Mouse (Mus musculus): ENCODE data around the gene Sf3a2. TPM values are rescaled to one million over a fixed set of nuclear protein-coding genes. Genes with fewer than 3 reads are reported as not detected.
"Not testable (repeated sequence)": the region's sequence is repeated elsewhere in the genome, so short reads cannot be mapped to it uniquely, and the experiment has no call there.

Sf3a2 gene
- polyA plus RNA-seq, 1 experiment from 2014 or later = 51.3 TPM

DNA sequence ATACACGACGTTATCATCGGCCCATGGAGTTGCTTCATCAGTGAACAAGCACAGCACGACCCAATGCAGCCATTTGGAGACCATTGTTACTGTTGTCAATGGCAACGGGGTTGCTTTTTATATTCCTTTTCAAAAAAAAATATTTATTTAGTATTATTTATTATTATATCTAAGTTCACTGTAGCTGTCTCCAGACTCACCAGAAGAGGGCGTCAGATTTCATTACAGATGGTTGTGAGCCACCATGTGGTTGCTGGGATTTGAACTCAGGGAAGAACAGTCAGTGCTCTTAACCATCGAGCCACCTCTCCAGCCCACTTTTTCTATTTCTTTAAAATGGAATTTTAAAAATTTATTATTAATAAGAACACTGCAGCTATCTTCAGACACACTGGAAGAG lies 16.8 kb downstream of the Sf3a2 start:
- Histone ChIP-seq H3K36me3 (ENCODE audit: control insufficient read depth, insufficient read depth, low read length) (no peaks in the 10 kb centered on the region), H3K27ac (ENCODE audit: low read length) (no peak overlapping the region), H3K4me3 (replicated peaks; ENCODE audit: low read length) (no peak overlapping the region), H3K9ac (ENCODE audit: low read length) (no peak overlapping the region), H3K4me2 (ENCODE audit: low read depth, low read length) (no peak overlapping the region), H3K9me3 (replicated peaks; ENCODE audit: control insufficient read depth, low read length) (no peaks in the 10 kb centered on the region), H3K27me3 (ENCODE audit: control insufficient read depth, insufficient read depth, low read length) (peaks cover 3% of the 10 kb centered on the region; the same call in 1 of the 2 replicates), H3K4me1 (ENCODE audit: control insufficient read depth, insufficient read depth, low read length) (peaks cover 5% of the 10 kb centered on the region; the same call in 1 of the 2 replicates)
- 64% methylated on average over 7 of the region's 7 CpGs for WGBS
- no peak for ATAC-seq (ENCODE audit: insufficient read depth, low FRiP score)

DNA sequence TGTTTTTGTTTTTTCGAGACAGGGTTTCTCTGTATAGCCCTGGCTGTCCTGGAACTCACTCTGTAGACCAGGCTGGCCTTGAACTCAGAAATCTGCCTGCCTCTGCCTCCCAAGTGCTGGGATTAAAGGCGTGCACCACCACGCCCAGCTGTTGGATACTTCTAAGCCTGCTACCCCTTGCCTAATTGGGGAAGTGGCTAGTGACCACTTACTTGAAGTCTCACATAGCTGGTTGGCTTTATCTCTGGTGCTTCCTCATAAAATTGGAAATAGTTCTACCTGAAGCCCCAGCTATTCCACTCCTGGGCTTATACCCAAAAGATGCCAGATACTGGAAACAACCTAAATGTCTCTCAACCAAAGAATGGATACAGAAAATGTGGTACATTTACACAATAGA lies 18.3 kb downstream of the Sf3a2 start:
- WGBS = 70% methylated on average over 3 of the region's 3 CpGs
- H3K36me3 ChIP-seq (ENCODE audit: control insufficient read depth, insufficient read depth, low read length); H3K4me1 ChIP-seq (ENCODE audit: control insufficient read depth, insufficient read depth, low read length); H3K4me2 ChIP-seq (ENCODE audit: low read depth, low read length); H3K4me3 ChIP-seq (replicated peaks; ENCODE audit: low read length); H3K9ac ChIP-seq (ENCODE audit: low read length); ATAC-seq (ENCODE audit: insufficient read depth, low FRiP score); H3K9me3 ChIP-seq (replicated peaks; ENCODE audit: control insufficient read depth, low read length); H3K27ac ChIP-seq (ENCODE audit: low read length); H3K27me3 ChIP-seq (ENCODE audit: control insufficient read depth, insufficient read depth, low read length): not testable (repeated sequence)

DNA sequence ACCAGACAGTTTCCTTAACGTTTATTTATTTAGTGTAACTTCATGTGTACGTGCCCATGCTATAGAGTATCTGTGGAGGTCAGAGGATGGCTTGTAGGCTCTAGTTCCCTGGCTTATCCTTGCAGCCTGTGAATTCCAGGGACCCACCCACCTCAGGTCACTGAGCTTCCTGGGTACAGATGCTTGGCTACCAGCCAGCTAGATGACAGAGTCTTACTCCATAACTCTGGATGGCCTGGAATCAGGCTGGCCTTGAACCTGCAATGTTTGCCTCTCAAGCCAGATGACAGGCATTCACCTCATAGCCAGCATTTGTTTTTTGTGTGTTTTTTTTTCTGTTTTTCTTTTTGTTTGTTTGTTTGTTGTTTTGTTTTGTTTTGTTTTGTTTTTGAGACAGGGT lies 19.2 kb downstream of the Sf3a2 start:
- H3K27ac ChIP-seq (ENCODE audit: low read length) = no peak overlapping the region
- no peak overlapping the region for H3K4me2 ChIP-seq (ENCODE audit: low read depth, low read length)
- no peak overlapping the region for H3K9ac ChIP-seq (ENCODE audit: low read length)
- no peaks in the 10 kb centered on the region for H3K9me3 ChIP-seq (replicated peaks; ENCODE audit: control insufficient read depth, low read length)
- H3K27me3 ChIP-seq (ENCODE audit: control insufficient read depth, insufficient read depth, low read length) = no peaks in the 10 kb centered on the region
- no peak overlapping the region for H3K4me3 ChIP-seq (replicated peaks; ENCODE audit: low read length)
- no peaks in the 10 kb centered on the region for H3K4me1 ChIP-seq (ENCODE audit: control insufficient read depth, insufficient read depth, low read length)
- ATAC-seq (ENCODE audit: insufficient read depth, low FRiP score) = no peak
- WGBS = 53% methylated on average over 2 of the region's 2 CpGs
- no peaks in the 10 kb centered on the region for H3K36me3 ChIP-seq (ENCODE audit: control insufficient read depth, insufficient read depth, low read length)

DNA sequence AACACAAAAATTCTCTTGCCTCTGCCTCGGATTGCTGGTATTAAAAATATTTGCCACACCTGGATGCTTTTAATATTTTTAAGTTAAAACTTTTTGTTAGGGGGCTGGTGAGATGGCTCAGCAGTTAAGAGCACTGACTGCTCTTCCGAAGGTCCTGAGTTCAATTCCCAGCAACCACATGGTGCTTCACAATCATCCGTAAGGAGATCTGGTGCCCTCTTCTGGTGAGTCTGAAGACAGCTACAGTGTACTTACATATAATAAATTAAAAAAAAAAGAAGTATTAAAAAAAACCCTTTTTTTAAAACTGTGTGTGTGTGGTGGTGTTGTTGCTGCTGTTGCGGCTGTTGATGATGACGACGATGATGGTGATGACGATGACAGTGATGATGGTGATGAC lies 20.0 kb downstream of the Sf3a2 start:
- WGBS = 83% methylated on average over 7 of the region's 7 CpGs

DNA sequence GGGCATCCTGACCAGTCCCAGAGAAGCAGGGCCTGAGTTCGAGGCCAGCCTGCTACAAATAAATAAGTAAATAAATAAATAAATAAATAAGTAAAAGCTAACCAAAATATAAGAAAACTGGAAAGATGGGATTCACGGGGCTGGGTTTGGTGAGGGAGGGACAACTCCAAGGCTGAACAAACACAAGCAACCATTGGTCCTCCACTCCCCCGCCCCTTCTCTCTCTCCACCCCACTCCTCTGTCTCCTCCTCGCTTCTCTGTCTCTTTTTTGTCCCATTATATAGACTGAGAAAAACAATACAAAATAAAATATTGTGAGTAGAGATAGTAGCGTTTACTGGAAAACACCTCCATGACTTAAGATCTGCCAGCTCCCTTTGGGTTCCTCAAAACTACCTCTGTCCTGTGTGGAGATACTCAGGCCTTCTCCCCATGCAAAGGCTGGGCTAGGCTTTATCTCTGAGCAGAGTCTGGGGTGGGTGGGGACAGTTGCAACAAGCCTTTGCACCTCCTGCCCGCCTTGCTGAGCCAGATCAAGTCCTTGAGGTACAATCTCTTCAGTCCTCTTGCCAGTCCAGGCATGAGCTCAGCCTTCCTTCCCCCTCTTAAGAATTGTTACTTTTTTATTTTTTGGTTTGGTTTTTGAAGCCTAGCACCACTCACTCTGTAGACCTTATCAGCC lies 20.7 kb downstream of the Sf3a2 start:
- Histone ChIP-seq H3K4me2 (ENCODE audit: low read depth, low read length) (no peak overlapping the region), H3K9ac (ENCODE audit: low read length) (no peak overlapping the region), H3K4me3 (replicated peaks; ENCODE audit: low read length) (no peak overlapping the region), H3K9me3 (replicated peaks; ENCODE audit: control insufficient read depth, low read length) (no peaks in the 10 kb centered on the region), H3K27me3 (ENCODE audit: control insufficient read depth, insufficient read depth, low read length) (no peaks in the 10 kb centered on the region), H3K27ac (ENCODE audit: low read length) (peak overlapping the region; percentile 43; the same call in 1 of the 2 replicates), H3K36me3 (ENCODE audit: control insufficient read depth, insufficient read depth, low read length) (no peaks in the 10 kb centered on the region), H3K4me1 (ENCODE audit: control insufficient read depth, insufficient read depth, low read length) (no peaks in the 10 kb centered on the region)
- peak; percentile 74; the same call in 1 of the 2 replicates for ATAC-seq (ENCODE audit: insufficient read depth, low FRiP score)
- WGBS = 50% methylated on average over 6 of the region's 6 CpGs

More for the DNA sequence above, 20.0 kb downstream of the Sf3a2 start:
- not testable (repeated sequence) for H3K9me3 ChIP-seq (replicated peaks; ENCODE audit: control insufficient read depth, low read length); H3K4me2 ChIP-seq (ENCODE audit: low read depth, low read length); H3K36me3 ChIP-seq (ENCODE audit: control insufficient read depth, insufficient read depth, low read length); H3K9ac ChIP-seq (ENCODE audit: low read length); H3K27ac ChIP-seq (ENCODE audit: low read length); H3K4me1 ChIP-seq (ENCODE audit: control insufficient read depth, insufficient read depth, low read length); H3K27me3 ChIP-seq (ENCODE audit: control insufficient read depth, insufficient read depth, low read length); ATAC-seq (ENCODE audit: insufficient read depth, low FRiP score); H3K4me3 ChIP-seq (replicated peaks; ENCODE audit: low read length)

DNA sequence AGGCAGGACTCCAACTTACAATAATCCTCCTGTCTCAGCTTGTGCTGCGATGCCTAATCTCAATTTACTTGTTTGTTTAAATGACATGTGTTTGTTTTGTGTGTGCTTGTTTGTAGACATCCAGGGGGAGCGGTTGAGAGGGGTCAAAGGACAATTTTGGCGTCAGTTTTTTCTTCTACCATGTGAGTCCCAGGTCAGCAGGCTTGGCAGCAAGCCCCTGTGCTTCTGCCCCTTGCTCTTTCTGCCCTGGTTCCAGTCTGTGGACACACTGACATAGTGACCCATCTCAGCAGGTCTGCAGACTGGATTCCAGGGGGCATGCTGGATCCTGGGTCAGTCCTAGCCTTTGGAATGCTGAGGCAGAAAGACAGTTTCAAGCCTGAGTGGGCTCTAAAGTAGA lies 21.4 kb downstream of the Sf3a2 start:
- no peaks in the 10 kb centered on the region for H3K9me3 ChIP-seq (replicated peaks; ENCODE audit: control insufficient read depth, low read length)
- H3K4me3 ChIP-seq (replicated peaks; ENCODE audit: low read length) = no peak overlapping the region
- H3K27me3 ChIP-seq (ENCODE audit: control insufficient read depth, insufficient read depth, low read length) = no peaks in the 10 kb centered on the region
- 32% methylated on average over 3 of the region's 3 CpGs for whole genome bisulfite sequencing
- H3K36me3 ChIP-seq (ENCODE audit: control insufficient read depth, insufficient read depth, low read length) = no peaks in the 10 kb centered on the region
- H3K9ac ChIP-seq (ENCODE audit: low read length) = no peak overlapping the region; the same call in 1 of the 2 replicates
- no peak for ATAC-seq (ENCODE audit: insufficient read depth, low FRiP score)
- H3K4me2 ChIP-seq (ENCODE audit: low read depth, low read length) = no peak overlapping the region
- peak overlapping the region; percentile 43 for H3K27ac ChIP-seq (ENCODE audit: low read length)
- H3K4me1 ChIP-seq (ENCODE audit: control insufficient read depth, insufficient read depth, low read length) = no peaks in the 10 kb centered on the region

DNA sequence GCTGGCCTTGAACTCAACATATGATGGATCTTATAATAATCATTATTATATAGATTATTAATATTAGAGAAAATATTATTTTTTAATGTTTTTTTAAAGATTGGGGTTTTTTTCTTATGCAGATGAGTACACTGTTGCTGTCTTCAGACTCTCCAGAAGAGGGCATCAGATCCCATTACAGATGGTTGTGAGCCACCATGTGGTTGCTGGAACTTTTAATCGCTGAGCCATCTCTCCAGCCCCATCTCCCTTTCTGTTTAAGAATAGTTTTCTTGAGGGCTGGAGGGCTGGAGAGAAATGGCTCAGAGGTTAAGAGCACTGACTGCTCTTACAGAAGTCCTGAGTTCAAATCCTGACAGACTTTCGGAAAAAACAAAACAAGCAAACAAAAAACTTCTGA lies 24.0 kb downstream of the Sf3a2 start:
- no peak overlapping the region for H3K9ac ChIP-seq (ENCODE audit: low read length)
- WGBS = 48% methylated on average over 2 of the region's 2 CpGs

DNA sequence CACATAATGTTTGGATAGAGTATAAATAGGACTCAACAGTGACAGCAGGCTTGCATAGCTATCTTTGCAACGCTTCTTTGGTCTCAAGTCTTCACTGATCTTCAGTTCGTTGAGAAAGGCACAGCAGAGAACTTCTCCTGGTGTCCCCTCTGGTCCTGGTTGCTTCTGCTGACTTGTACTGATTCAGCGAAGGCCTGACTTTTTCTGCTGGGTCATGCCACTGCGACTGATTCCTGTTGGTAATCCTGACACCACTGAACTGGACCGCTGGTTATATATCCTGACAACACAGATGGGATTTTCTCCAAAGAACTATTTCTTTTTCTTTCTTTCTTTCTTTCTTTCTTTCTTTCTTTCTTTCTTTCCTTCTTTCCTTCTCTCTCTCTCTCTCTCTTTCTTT lies 24.5 kb downstream of the Sf3a2 start:
- Histone ChIP-seq H3K4me3 (replicated peaks; ENCODE audit: low read length) (no peak overlapping the region), H3K27me3 (ENCODE audit: control insufficient read depth, insufficient read depth, low read length) (no peaks in the 10 kb centered on the region), H3K9me3 (replicated peaks; ENCODE audit: control insufficient read depth, low read length) (no peaks in the 10 kb centered on the region), H3K36me3 (ENCODE audit: control insufficient read depth, insufficient read depth, low read length) (no peaks in the 10 kb centered on the region), H3K4me2 (ENCODE audit: low read depth, low read length) (no peak overlapping the region), H3K4me1 (ENCODE audit: control insufficient read depth, insufficient read depth, low read length) (peaks cover 4% of the 10 kb centered on the region; the same call in 1 of the 2 replicates), H3K9ac (ENCODE audit: low read length) (no peak overlapping the region), H3K27ac (ENCODE audit: low read length) (no peak overlapping the region)
- no peak for ATAC-seq (ENCODE audit: insufficient read depth, low FRiP score)
- 89% methylated on average over 5 of the region's 5 CpGs for WGBS

More for the DNA sequence above, 24.0 kb downstream of the Sf3a2 start:
- peaks cover 4% of the 10 kb centered on the region; the same call in 1 of the 2 replicates for H3K4me1 ChIP-seq (ENCODE audit: control insufficient read depth, insufficient read depth, low read length)
- no peak overlapping the region for H3K27ac ChIP-seq (ENCODE audit: low read length)
- H3K27me3 ChIP-seq (ENCODE audit: control insufficient read depth, insufficient read depth, low read length) = no peaks in the 10 kb centered on the region
- H3K9me3 ChIP-seq (replicated peaks; ENCODE audit: control insufficient read depth, low read length) = no peaks in the 10 kb centered on the region
- H3K4me2 ChIP-seq (ENCODE audit: low read depth, low read length) = no peak overlapping the region
- H3K36me3 ChIP-seq (ENCODE audit: control insufficient read depth, insufficient read depth, low read length) = no peaks in the 10 kb centered on the region
- ATAC-seq (ENCODE audit: insufficient read depth, low FRiP score) = no peak
- no peak overlapping the region for H3K4me3 ChIP-seq (replicated peaks; ENCODE audit: low read length)

DNA sequence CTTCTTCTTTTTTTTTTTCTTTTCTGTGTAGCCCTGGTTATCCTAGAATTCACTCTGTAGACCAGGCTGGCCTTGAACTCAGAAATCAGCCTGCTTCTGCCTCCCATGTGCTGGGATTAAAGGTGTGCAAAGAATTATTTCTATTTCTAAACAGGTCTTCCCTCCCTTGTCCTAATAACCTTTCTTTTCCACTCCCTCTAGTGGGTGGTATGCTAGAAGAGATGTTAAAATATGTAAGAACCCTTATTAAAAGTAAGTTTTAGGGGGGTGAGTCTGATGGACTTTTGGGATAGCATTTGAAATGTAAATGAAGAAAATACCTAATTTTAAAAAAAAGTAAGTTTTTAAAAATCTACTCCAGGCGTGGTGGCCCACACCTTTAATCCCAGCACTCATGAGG lies 25.3 kb downstream of the Sf3a2 start:
- no peaks in the 10 kb centered on the region for H3K27me3 ChIP-seq (ENCODE audit: control insufficient read depth, insufficient read depth, low read length)
- H3K36me3 ChIP-seq (ENCODE audit: control insufficient read depth, insufficient read depth, low read length) = no peaks in the 10 kb centered on the region
- H3K27ac ChIP-seq (ENCODE audit: low read length) = no peak overlapping the region
- H3K9ac ChIP-seq (ENCODE audit: low read length) = no peak overlapping the region
- no peaks in the 10 kb centered on the region for H3K9me3 ChIP-seq (replicated peaks; ENCODE audit: control insufficient read depth, low read length)
- WGBS = 89% methylated on average over 1 of the region's 1 CpGs
- ATAC-seq (ENCODE audit: insufficient read depth, low FRiP score) = no peak
- no peak overlapping the region for H3K4me2 ChIP-seq (ENCODE audit: low read depth, low read length)
- H3K4me1 ChIP-seq (ENCODE audit: control insufficient read depth, insufficient read depth, low read length) = peaks cover 10% of the 10 kb centered on the region
- H3K4me3 ChIP-seq (replicated peaks; ENCODE audit: low read length) = no peak overlapping the region
